Mouse (Mus musculus) cerebellum, postnatal 14 days (tissue): ENCODE results near the gene Pygo2.
A peak's percentile ranks its signal among the peaks of the same experiment; 100 is the strongest.

Experiments
- DNase-seq, 2 experiments: peaks; one replicate each; pipeline ENCODE4 v3.0.0; 2021; ENCODE audit warnings: mixed read lengths in 2 of 2

Pygo2 gene

GRCm38 (mm10) chr3:89393605-89394004, 36.4 kb upstream of the Pygo2 start:
- DNase-seq: peak; percentile 98 to 99

- DNase-seq: peak; percentile 90 to 92
Measured at GRCm38 (mm10) chr3:89394006-89394893, 35.8 kb upstream of the Pygo2 start, which contains the start of gene Zbtb7b. Gene Zbtb7b (minus strand): TSS chr3:89394776.

- peak; percentile 89 to 92 for DNase-seq
Measured at GRCm38 (mm10) chr3:89394894-89395256, 35.1 kb upstream of the Pygo2 start.

- peak in 1 of 2 experiments; percentile 36 for DNase-seq
Measured at GRCm38 (mm10) chr3:89395419-89395805, 34.6 kb upstream of the Pygo2 start.

GRCm38 (mm10) chr3:89395806-89396653, 34.0 kb upstream of the Pygo2 start:
- peak; percentile 77 to 80 for DNase-seq

- no peak for DNase-seq
Measured at GRCm38 (mm10) chr3:89396654-89397005, 33.4 kb upstream of the Pygo2 start.

GRCm38 (mm10) chr3:89401329-89401728, 28.7 kb upstream of the Pygo2 start:
- no peak for DNase-seq

GRCm38 (mm10) chr3:89402693-89403092, 27.3 kb upstream of the Pygo2 start, which contains the start of gene Lenep:
Gene Lenep (minus strand): TSS chr3:89402793.
- DNase-seq: no peak

- no peak for DNase-seq
Measured at GRCm38 (mm10) chr3:89406887-89407286, 23.1 kb upstream of the Pygo2 start.

GRCm38 (mm10) chr3:89408448-89408847, 21.6 kb upstream of the Pygo2 start:
- no peak for DNase-seq

GRCm38 (mm10) chr3:89409701-89410100, 20.3 kb upstream of the Pygo2 start:
- no peak for DNase-seq

GRCm38 (mm10) chr3:89410864-89411263, 19.1 kb upstream of the Pygo2 start:
- no peak for DNase-seq

GRCm38 (mm10) chr3:89411490-89412393, 18.3 kb upstream of the Pygo2 start, which contains the start of gene Flad1:
Gene Flad1 (minus strand): TSS chr3:89411870.
- peak; percentile 99 to 100 for DNase-seq

GRCm38 (mm10) chr3:89416158-89416557, 13.9 kb upstream of the Pygo2 start:
- DNase-seq: no peak

GRCm38 (mm10) chr3:89417131-89417530, 12.9 kb upstream of the Pygo2 start:
- no peak for DNase-seq

GRCm38 (mm10) chr3:89417840-89418169, 12.2 kb upstream of the Pygo2 start:
- DNase-seq: no peak

GRCm38 (mm10) chr3:89418170-89418860, 11.7 kb upstream of the Pygo2 start, which contains the start of the genes Cks1b and Shc1:
Gene Cks1b (minus strand): TSS chr3:89418383.
Gene Shc1 (plus strand): TSS chr3:89418443.
- DNase-seq: peak; percentile 91 to 92

- DNase-seq: peak; percentile 61 to 64
Measured at GRCm38 (mm10) chr3:89418861-89419250, 11.2 kb upstream of the Pygo2 start.

GRCm38 (mm10) chr3:89419571-89419970, 10.4 kb upstream of the Pygo2 start:
- DNase-seq: peak; percentile 28 to 32

GRCm38 (mm10) chr3:89419981-89420380, 10.0 kb upstream of the Pygo2 start:
- DNase-seq: no peak

- no peak for DNase-seq
Measured at GRCm38 (mm10) chr3:89420421-89420820, 9.6 kb upstream of the Pygo2 start.
